10 mouse cellular contexts compared by ENCODE assay signal in genomic region chr11:117932195-117932594, GRCm38 (mm10). TPM values are rescaled to one million over a fixed set of nuclear protein-coding genes. Genes with fewer than 3 reads are reported as not detected.
A peak's percentile ranks its signal among the peaks of the same experiment; 100 is the strongest.
DNase-seq lines count a peak whose midpoint lies in the region; ATAC-seq and TF ChIP-seq lines count a peak whose summit lies in the region.
"Had no signal": no experiment of that assay in that cellular context is flagged by ENCODE, and none has a peak within 500 bp of the region (broad histone marks: within the 10 kb centered on the region; RNA-seq: fewer than 3 reads in every experiment).

No protein-coding gene starts in this region.

- no peaks in the 10 kb centered on the region for H3K79me2 ChIP-seq in C2C12 (ENCODE audit: control insufficient read depth, insufficient read depth)
- H3K79me2 ChIP-seq in heart, adult 2 months (replicated peaks; ENCODE audit: control insufficient read depth, insufficient read depth, low read length): no peaks in the 10 kb centered on the region

- no peaks in the 10 kb centered on the region for H3K9me3 ChIP-seq in forebrain, embryonic 10.5 days
- no peaks in the 10 kb centered on the region for H3K9me3 ChIP-seq in forebrain, embryonic 13.5 days (replicated peaks)
- no peaks in the 10 kb centered on the region for H3K9me3 ChIP-seq in limb, embryonic 15.5 days
- H3K9me3 ChIP-seq in liver, postnatal 0 days (ENCODE audit: low read length): no peaks in the 10 kb centered on the region
- H3K9me3 ChIP-seq: midbrain, embryonic 12.5 days had no signal

- no peaks in the 10 kb centered on the region for H3K79me3 ChIP-seq in C2C12 (ENCODE audit: low read depth)

- H3K4me1 ChIP-seq in forebrain, embryonic 10.5 days: peaks cover 70% of the 10 kb centered on the region
- peaks cover 31% of the 10 kb centered on the region for H3K4me1 ChIP-seq in forebrain, embryonic 13.5 days
- peaks cover 23% of the 10 kb centered on the region for H3K4me1 ChIP-seq in heart, adult 2 months (ENCODE audit: control insufficient read depth, insufficient read depth, low read length)
- H3K4me1 ChIP-seq in limb, embryonic 15.5 days: peaks cover 63% of the 10 kb centered on the region
- peaks cover 20% of the 10 kb centered on the region for H3K4me1 ChIP-seq in liver, postnatal 0 days (ENCODE audit: insufficient read depth)

- peak overlapping the region; percentile 54 for H3K27ac ChIP-seq in forebrain, embryonic 10.5 days
- H3K27ac ChIP-seq in forebrain, embryonic 13.5 days: no peak overlapping the region
- H3K27ac ChIP-seq in heart, adult 2 months: peak overlapping the region; percentile 36; the same call in 1 of the 2 replicates
- H3K27ac ChIP-seq in limb, embryonic 15.5 days: peak overlapping the region; percentile 73
- no peak overlapping the region for H3K27ac ChIP-seq in liver, postnatal 0 days (ENCODE audit: low read depth)
- H3K27ac ChIP-seq: midbrain, embryonic 12.5 days had no signal

- TF ChIP-seq POLR2A in heart, adult 2 months (IDR thresholded peaks at IDR 0.05; ENCODE audit: insufficient read depth, low read depth, low read length): no peak

- no peak for ATAC-seq in forebrain, embryonic 13.5 days
- 0 out of 2 replicates have a peak, but pooled peaks have one; percentile 8 for ATAC-seq in limb, embryonic 15.5 days (ENCODE audit: insufficient number of reproducible peaks, low FRiP score, low TSS enrichment, low read depth)
- ATAC-seq in liver, postnatal 0 days: no peak

- DNase-seq in forebrain, embryonic 10.5 days (ENCODE audit: extremely low spot score, low spot score): no peak
- DNase-seq in heart, adult 2 months: peak; percentile 69 to 75
- DNase-seq in liver, postnatal 0 days: no peak
- no peak for DNase-seq in cerebellum, postnatal 36 days
- no peak for DNase-seq in kidney, adult 8-10 months

- TF ChIP-seq CTCF in C2C12 (IDR thresholded peaks at IDR 0.05; ENCODE audit: control insufficient read depth, insufficient read depth, insufficient read length): no peak
- no peak for TF ChIP-seq CTCF in heart, adult 2 months (IDR thresholded peaks at IDR 0.05)
- no peak for TF ChIP-seq CTCF in liver, postnatal 0 days (IDR thresholded peaks at IDR 0.05; ENCODE audit: low read depth)

- H3K27me3 ChIP-seq in forebrain, embryonic 10.5 days (ENCODE audit: poor library complexity, severe bottlenecking): peaks cover 84% of the 10 kb centered on the region
- peaks cover 54% of the 10 kb centered on the region for H3K27me3 ChIP-seq in forebrain, embryonic 13.5 days
- H3K27me3 ChIP-seq in C2C12 (ENCODE audit: control insufficient read depth, insufficient read depth, insufficient read length): no peaks in the 10 kb centered on the region
- H3K27me3 ChIP-seq in heart, adult 2 months (ENCODE audit: control insufficient read depth, insufficient read depth, low read length): no peaks in the 10 kb centered on the region
- peaks cover 8% of the 10 kb centered on the region; the same call in 1 of the 2 replicates for H3K27me3 ChIP-seq in limb, embryonic 15.5 days
- peaks cover 21% of the 10 kb centered on the region for H3K27me3 ChIP-seq in liver, postnatal 0 days (ENCODE audit: insufficient read depth, low read length)

- no peak overlapping the region for H3ac ChIP-seq in C2C12 (ENCODE audit: control insufficient read depth, insufficient read length, low read depth)

- intact Hi-C loops in heart, adult 2 months (cut with DNase I): loop anchor here (2.0 kb wide), 1 partner anchor 31 kb away; no protein-coding TSS in a partner anchor

- H3K4me2 ChIP-seq in forebrain, embryonic 13.5 days: no peak overlapping the region
- H3K4me2 ChIP-seq in limb, embryonic 15.5 days: no peak overlapping the region
- H3K4me2 ChIP-seq in liver, postnatal 0 days (ENCODE audit: low read depth, low read length): no peak overlapping the region
- H3K4me2 ChIP-seq: midbrain, embryonic 12.5 days had no signal

- H3K4me3 ChIP-seq in forebrain, embryonic 10.5 days: no peak overlapping the region
- no peak overlapping the region for H3K4me3 ChIP-seq in forebrain, embryonic 13.5 days
- no peak overlapping the region for H3K4me3 ChIP-seq in C2C12 (ENCODE audit: insufficient read depth, poor library complexity, severe bottlenecking)
- H3K4me3 ChIP-seq in heart, adult 2 months: no peak overlapping the region
- H3K4me3 ChIP-seq in limb, embryonic 15.5 days: no peak overlapping the region
- no peak overlapping the region for H3K4me3 ChIP-seq in liver, postnatal 0 days (ENCODE audit: low read depth, low read length)
- H3K4me3 ChIP-seq: erythroblast, embryonic 14.5 days; midbrain, embryonic 12.5 days had no signal

- no peak overlapping the region for H3K9ac ChIP-seq in forebrain, embryonic 13.5 days
- no peak overlapping the region for H3K9ac ChIP-seq in heart, adult 2 months (ENCODE audit: low read depth, low read length)
- no peak overlapping the region for H3K9ac ChIP-seq in limb, embryonic 15.5 days
- no peak overlapping the region for H3K9ac ChIP-seq in liver, postnatal 0 days (replicated peaks)
- H3K9ac ChIP-seq: midbrain, embryonic 12.5 days had no signal

- TF ChIP-seq EP300 in heart, adult 2 months (IDR thresholded peaks at IDR 0.05; ENCODE audit: insufficient read depth, low read depth, low read length): no peak
- no peak for TF ChIP-seq EP300 in liver, postnatal 0 days (IDR thresholded peaks at IDR 0.05; ENCODE audit: low read depth)

- WGBS in forebrain, embryonic 10.5 days: 19% methylated on average over 4 of the region's 4 CpGs
- 26% methylated on average over 4 of the region's 4 CpGs for WGBS in forebrain, embryonic 13.5 days
- WGBS in heart, adult 2 months: 63% methylated on average over 4 of the region's 4 CpGs
- WGBS in limb, embryonic 15.5 days: 18% methylated on average over 4 of the region's 4 CpGs
- 64% methylated on average over 4 of the region's 4 CpGs for WGBS in liver, postnatal 0 days (ENCODE audit: insufficient replicate concordance)

- no peaks in the 10 kb centered on the region for H3K36me3 ChIP-seq in forebrain, embryonic 10.5 days (replicated peaks)
- H3K36me3 ChIP-seq in forebrain, embryonic 13.5 days (ENCODE audit: poor library complexity, severe bottlenecking): no peaks in the 10 kb centered on the region
- H3K36me3 ChIP-seq in C2C12 (ENCODE audit: control insufficient read depth, insufficient read depth): no peaks in the 10 kb centered on the region
- H3K36me3 ChIP-seq in heart, adult 2 months (ENCODE audit: control insufficient read depth, insufficient read depth, low read length): no peaks in the 10 kb centered on the region
- no peaks in the 10 kb centered on the region for H3K36me3 ChIP-seq in limb, embryonic 15.5 days
- H3K36me3 ChIP-seq in liver, postnatal 0 days (replicated peaks; ENCODE audit: insufficient read depth, low read length): no peaks in the 10 kb centered on the region
- H3K36me3 ChIP-seq: midbrain, embryonic 12.5 days had no signal

TF ChIP-seq in C2C12, 6 proteins besides CTCF, POLR2A, EP300 and RAD21:
- TF ChIP-seq CEBPB (IDR thresholded peaks at IDR 0.05; ENCODE audit: low read depth) (no peak), MYOD1 (IDR thresholded peaks at IDR 0.05; ENCODE audit: control insufficient read depth, insufficient read length, low read depth) (peak; percentile 20), FOSL1 (IDR thresholded peaks at IDR 0.05; ENCODE audit: insufficient read depth, low read length, poor library complexity, severe bottlenecking) (peak; percentile 55), USF1 (IDR thresholded peaks at IDR 0.05; ENCODE audit: low read depth) (peak; percentile 86), MAX (IDR thresholded peaks at IDR 0.05) (peak; percentile 94), MYOG (IDR thresholded peaks at IDR 0.05; ENCODE audit: control insufficient read depth, extremely low read depth, insufficient read length) (no peak)

RNA-seq across cellular contexts. Expression of gene Socs3, which starts 37.7 kb away (rescaled TPM):
- 13.6 and 14.7 TPM in 2 replicates for polyA plus RNA-seq in forebrain, embryonic 10.5 days (2016; fragmentation: Nextera tagmentation; extraction: Ambion mirVana)
- 12.4 and 13.5 TPM in 2 replicates for polyA plus RNA-seq in forebrain, embryonic 13.5 days (2015; fragmentation: Nextera tagmentation; extraction: Ambion mirVana)
- polyA plus RNA-seq in C2C12 (2012; fragmentation: generic; extraction: Trizol): 12.5 TPM
- 1 to 10 TPM; 2.8 to 4.5 TPM for total RNA-seq in heart, adult 2 months (2021)
- polyA plus RNA-seq in heart, adult 2 months (2012; rRNA removed): 3.7 and 4.4 TPM in 2 replicates
- 20.3 and 24.0 TPM in 2 replicates for polyA plus RNA-seq in limb, embryonic 15.5 days (2015; fragmentation: Nextera tagmentation; extraction: Ambion mirVana)
- polyA plus RNA-seq in liver, postnatal 0 days (2015; fragmentation: Nextera tagmentation; extraction: Ambion mirVana): 3.5 and 5.8 TPM in 2 replicates

RNA-seq across cellular contexts. Expression of gene Pgs1, which starts 53.9 kb away (rescaled TPM):
- polyA plus RNA-seq in forebrain, embryonic 10.5 days (2016; fragmentation: Nextera tagmentation; extraction: Ambion mirVana): 43.8 and 44.7 TPM in 2 replicates
- 42.7 and 47.7 TPM in 2 replicates for polyA plus RNA-seq in forebrain, embryonic 13.5 days (2015; fragmentation: Nextera tagmentation; extraction: Ambion mirVana)
- 65.8 TPM for polyA plus RNA-seq in C2C12 (2012; fragmentation: generic; extraction: Trizol)
- 10 to 100 TPM; 17.9 to 18.1 TPM for total RNA-seq in heart, adult 2 months (2021)
- 21.8 and 26.5 TPM in 2 replicates for polyA plus RNA-seq in heart, adult 2 months (2012; rRNA removed)
- polyA plus RNA-seq in limb, embryonic 15.5 days (2015; fragmentation: Nextera tagmentation; extraction: Ambion mirVana): 35.5 and 37.8 TPM in 2 replicates
- 9.1 and 10.1 TPM in 2 replicates for polyA plus RNA-seq in liver, postnatal 0 days (2015; fragmentation: Nextera tagmentation; extraction: Ambion mirVana)

RNA-seq across cellular contexts. Expression of gene Tha1, which starts 58.9 kb away (rescaled TPM):
- 4.4 and 6.4 TPM in 2 replicates for polyA plus RNA-seq in forebrain, embryonic 10.5 days (2016; fragmentation: Nextera tagmentation; extraction: Ambion mirVana)
- polyA plus RNA-seq in forebrain, embryonic 13.5 days (2015; fragmentation: Nextera tagmentation; extraction: Ambion mirVana): 2.3 and 2.5 TPM in 2 replicates
- 1.4 TPM for polyA plus RNA-seq in C2C12 (2012; fragmentation: generic; extraction: Trizol)
- 1 to 10 TPM; 9.2 to 9.3 TPM for total RNA-seq in heart, adult 2 months (2021)
- 11.2 and 14.6 TPM in 2 replicates for polyA plus RNA-seq in heart, adult 2 months (2012; rRNA removed)
- 3.5 and 4.1 TPM in 2 replicates for polyA plus RNA-seq in limb, embryonic 15.5 days (2015; fragmentation: Nextera tagmentation; extraction: Ambion mirVana)
- polyA plus RNA-seq in liver, postnatal 0 days (2015; fragmentation: Nextera tagmentation; extraction: Ambion mirVana): 6.6 and 7.1 TPM in 2 replicates

Comparison
In these comparisons a context has a peak if more than half of its experiments do, and no peak if none do; other contexts are left out.
1. H3K27ac ChIP-seq: peak in forebrain, embryonic 10.5 days (single experiment), heart, adult 2 months (single experiment) and limb, embryonic 15.5 days (single experiment); none in forebrain, embryonic 13.5 days (single experiment) and liver, postnatal 0 days (single experiment).
2. DNase-seq: peak in heart, adult 2 months (2 of 2); none in forebrain, embryonic 10.5 days (single experiment), liver, postnatal 0 days (single experiment), cerebellum, postnatal 36 days (0 of 2) and kidney, adult 8-10 months (0 of 2).